Mouse (Mus musculus) cerebellum, adult 11 months (tissue): ENCODE data around the gene Prdm10.

Experiments
- DNase-seq: peaks from one replicate; pipeline ENCODE4 v3.0.0; 2022

Prdm10 gene

DNA sequence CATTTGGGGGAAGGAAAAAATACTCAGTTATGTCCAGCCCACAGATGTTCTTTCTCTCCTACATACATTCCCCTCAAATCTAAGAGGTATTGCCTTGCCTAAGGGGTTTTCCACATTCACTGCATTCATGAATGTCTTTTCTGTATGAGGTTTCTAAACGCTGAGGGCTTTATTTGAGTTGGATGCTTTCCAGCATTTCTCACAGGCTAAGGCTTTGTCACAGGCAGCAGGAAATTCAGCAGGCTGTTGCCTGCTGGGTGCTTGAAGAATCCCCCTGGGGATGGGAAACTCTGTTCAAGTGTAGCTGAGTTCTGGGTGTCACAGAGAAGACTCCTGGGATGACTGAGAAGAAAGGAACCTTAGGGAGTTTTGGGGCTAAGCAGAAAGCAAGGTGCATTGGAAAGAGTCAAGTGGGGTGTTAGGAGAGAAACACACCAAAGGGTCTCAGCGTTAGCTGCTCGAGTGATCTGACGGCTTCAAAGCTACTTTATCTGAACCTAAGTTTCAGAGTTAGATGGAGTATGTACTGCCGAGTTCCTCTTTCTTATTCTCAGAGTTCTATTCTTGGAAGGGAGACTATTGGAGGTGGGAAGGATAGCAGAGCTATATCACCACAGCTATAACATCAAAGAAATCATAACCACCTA is 14.2 kb upstream of the Prdm10 start:
- no peak for DNase-seq

DNA sequence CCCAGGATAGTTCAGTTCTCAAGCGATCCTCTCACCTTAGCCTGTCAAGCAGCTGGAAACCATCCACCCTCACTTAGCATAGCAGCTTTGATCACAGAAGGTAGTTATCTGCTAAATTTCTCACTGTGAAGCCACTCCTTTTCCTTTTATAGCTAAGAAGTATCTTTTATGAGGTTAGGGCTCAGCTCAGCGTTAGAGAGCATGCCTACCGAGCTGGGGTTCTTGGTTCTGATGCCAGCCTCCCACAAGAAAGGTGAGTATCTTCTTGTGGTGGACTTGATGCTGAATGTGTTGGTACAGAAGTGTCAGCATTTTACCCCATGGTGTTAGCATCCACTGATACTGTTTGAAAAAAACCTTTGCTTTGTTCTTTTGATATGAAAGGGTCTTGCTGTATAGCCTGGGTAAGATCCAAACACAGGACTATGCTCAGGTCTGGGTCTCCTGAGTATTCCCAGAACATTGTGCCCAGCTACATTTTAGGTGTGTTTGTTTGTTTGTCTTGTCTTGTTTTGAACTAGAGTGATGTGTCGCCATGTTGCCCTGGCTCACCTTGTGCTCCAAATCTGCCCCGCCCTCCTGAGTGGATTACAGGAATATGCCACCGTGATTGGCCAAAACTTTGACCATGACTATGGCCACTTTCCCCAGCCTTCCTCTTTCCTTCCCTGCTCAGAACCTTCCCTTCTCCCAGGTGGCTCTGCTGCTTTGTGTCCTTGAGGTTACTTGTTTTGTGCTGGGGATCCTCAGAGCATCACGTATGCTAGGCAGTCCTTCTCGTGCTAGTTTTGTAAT is 8.9 kb upstream of the Prdm10 start:
- DNase-seq = no peak

DNA sequence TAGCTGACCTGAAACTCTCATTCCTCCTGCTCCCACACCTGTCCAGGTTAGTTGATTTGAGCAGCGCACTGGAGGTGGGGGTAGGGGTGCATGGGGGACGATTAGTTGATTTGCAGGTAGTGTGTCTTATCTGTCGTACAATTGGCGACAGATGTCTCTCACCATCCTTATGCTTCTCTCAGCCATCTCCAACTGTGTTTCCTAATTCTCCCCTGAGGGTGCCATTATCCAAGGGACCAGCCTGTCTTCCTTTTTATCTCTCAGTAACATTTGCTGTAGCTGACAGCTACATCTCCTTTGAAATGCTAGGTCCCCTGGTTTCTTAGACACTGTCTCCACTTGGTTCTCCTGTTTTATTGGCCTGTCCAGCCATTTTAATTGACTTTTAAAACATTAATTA is 8.2 kb upstream of the Prdm10 start:
- DNase-seq = no peak

DNA sequence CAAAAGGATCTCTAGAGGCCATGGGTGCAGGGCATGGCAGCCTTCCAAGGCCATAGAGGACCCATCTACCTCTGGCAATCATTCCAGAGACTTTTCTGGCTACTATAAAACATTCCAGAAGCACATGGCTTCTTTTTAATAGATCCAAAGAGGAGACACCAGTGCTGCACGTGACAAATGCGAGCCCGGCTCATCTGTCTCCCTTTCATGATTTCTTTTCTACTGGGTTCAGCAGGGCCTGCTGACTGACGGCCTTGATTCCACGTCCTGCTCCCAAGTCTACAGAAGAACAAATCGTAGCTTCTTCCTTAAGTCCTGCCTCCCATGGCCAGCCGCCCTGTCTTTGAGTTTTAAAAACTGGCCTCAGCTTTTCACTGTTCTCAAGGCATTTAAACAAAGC is 1.7 kb upstream of the Prdm10 start:
- DNase-seq = no peak

DNA sequence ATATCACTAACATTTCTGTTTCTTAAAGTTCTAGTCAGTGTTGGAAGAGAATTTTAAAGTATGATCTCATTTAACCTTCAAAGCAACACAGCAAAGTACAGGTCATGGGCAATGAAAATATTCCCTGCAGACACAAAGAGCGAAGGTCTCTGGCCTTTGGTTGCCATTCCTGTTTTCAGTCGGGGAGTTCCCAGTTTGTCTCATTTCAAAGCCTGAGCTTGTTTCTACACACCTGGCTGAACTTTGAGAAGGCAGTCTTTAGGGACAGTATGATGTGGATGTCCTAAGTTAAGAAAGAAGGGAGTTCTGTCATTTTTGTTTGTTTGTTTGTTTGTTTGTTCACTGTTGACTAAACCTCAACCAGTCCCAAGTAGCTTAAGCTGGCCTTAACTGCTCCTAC is 1.0 kb upstream of the Prdm10 start:
- no peak for DNase-seq

DNA sequence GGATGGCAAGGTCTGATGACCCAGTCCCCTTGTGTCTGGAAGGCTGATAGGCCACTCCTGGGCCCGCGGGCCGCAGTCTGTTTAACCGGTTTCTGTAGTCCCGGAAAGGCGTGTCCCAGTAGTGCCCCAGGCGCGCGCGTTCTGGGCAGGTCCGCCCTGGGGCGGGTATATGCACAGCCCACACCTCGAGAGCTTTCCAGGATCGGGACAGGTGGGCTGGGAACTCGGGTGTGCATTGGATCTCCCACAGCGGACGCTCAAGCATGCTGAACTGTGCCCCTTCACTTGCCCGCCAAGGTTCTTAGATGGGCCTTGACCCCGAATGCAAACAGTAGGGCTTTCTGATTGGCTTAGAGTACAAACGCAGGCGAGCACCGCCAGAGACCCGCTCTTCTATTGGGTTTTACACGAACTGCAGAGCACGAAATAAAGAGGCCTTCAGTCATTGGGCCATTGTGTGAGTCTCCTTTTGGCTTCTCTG is 413 bp upstream of the Prdm10 start:
- DNase-seq = no peak

DNA sequence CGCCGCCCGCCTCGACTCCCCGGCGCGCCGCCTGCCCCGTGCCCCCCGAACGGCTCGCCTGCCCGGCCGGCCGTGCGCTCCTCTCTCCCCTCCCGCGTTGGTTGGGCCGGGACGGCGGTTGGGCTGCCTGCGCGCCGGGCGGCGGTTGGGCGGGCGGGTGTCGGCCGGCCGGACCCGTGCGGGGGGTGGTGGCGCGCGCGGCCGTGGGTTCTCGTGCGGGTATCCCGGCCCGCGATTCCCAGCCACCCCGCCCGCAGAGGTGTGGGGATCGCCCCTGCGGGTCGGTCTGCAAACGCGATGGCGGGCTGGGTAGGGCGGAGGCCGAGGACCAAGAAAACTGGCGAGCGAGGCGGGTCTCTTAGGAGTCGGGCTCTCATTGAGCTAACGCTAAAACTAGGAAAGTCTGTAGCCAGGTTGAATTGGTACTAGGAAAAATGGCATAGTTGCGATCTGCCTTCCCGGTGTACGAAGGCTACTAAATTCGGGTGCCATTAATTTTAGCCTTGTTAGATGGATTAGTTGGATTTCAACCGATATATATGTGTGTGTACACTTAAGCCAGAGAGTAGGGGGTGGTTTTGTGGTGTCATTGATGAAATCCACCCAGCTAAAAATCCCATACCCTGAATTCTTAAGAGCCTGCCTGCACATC is 799 bp downstream of the Prdm10 start:
- no peak for DNase-seq

DNA sequence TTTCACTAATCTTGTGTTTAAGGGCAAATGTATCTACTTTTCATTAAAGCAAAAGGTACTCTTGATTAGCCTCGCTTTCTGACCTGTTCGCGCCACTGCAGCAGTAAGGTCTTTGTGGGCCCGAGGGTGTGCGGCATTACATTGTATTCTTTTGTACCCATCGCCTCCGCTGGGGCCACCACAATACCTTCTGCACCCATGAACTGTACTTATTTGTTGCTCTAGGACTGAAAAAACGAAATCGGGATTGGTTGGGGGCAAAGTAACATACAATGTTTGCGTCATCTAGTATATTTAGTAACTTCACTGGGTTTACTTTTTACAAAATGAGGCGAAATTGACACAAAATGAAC is 1.3 kb downstream of the Prdm10 start:
- no peak for DNase-seq

DNA sequence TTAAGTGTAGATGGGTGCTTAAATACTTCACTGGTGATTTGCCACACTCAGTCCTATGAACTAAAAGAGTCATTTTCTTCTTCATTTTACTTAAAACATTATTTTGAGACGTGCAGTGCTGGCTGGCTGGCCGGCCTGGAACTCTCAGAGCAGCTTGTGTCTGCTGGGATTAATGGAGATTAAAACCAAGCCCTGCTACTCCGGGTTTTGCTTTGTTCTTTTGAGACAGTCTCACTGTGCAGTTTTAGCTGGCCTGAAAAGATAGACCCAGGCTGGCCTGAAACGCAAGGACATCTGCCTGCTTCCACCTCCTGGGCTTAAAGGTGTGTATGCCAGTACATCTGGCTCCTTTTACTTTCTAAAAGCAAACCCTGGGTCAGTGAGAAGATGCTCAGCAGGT is 2.2 kb downstream of the Prdm10 start:
- no peak for DNase-seq

DNA sequence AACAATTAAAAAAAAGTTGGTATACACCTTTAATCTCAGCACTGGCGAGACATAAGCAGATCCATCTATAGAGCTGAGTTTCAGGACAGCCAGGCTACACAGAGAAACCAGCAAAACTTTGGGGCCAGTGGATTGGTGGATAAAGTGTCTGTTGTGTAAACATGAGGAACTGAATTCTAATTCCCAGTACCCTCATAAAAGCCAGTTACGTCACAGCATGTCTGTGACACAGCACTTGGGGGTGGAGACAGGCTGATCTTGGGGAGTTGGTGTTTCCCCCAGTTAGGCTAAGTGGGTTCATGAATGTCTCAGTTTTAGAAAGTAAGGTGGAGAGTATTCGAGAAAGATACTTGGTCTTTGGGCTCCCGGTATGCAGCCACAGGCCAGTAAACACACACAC is 2.7 kb downstream of the Prdm10 start:
- DNase-seq = no peak

DNA sequence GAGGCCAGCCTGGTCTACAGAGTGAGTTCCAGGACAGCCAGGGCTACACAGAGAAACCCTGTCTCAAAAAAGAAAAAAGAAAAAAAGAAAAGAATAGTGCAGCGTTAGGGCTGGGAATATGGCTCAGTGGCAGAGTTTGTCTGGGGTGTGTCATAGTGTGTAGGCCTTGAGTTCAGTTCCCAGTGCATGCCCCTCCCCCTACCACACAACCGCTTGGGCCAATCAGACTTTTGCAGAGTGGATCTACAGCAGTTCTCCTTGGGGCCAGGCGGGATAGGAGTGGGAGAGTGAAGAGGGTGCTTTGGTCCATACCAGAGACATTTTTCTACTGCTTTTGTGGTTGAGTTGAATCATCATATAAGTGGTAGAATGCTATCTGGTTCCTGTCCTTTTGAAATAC is 3.6 kb downstream of the Prdm10 start:
- no peak for DNase-seq

DNA sequence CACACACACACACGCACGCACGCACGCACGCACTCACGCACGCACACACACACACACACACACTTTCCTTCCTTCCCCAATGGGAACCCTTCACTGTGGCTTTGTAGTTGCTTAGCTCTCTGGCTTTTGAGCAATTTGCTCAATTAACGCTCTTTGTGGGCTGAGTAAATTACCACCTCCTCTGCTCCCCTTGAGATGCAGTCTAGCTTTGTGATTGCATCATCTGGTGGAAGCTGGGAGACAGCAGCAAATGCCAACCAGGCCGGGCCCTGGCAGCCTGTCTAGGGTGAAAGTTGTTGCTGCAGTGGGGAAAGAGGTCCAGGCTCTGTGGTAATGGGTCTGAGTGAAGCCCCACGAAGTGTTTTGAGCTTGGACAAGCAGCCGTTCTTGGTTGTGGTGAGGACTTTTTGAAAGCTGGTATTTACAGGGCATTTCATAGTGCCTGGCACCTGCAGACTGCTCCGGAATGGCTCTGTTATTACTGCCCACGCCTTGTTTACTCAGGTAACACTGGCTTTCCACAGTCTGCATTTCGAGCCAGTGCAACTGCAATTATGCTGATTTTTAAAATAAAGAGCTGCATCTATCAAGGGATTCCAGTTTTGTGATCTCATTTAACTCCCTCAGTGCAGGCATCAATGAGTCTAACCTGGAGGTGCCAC is 10.0 kb downstream of the Prdm10 start:
- no peak for DNase-seq

DNA sequence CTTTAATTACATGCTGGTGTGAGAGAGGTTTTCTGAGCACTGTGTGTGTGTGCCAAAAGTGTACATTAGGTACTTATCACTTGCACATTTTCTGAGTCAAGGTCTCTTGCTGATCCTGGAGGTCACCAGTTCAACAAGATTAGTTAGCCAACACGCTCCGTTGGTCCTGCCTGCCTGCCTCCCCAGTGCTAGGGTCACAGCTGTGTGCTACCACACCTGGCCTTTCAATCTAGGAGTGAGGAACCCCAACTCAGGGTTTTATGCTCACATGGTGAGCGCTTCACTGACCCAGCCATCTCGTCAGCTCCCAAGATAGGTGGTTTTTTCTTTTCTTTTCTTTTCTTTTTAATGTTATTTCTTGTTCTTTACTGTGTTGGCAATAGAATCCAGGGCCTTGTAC is 11.6 kb downstream of the Prdm10 start:
- DNase-seq = no peak

DNA sequence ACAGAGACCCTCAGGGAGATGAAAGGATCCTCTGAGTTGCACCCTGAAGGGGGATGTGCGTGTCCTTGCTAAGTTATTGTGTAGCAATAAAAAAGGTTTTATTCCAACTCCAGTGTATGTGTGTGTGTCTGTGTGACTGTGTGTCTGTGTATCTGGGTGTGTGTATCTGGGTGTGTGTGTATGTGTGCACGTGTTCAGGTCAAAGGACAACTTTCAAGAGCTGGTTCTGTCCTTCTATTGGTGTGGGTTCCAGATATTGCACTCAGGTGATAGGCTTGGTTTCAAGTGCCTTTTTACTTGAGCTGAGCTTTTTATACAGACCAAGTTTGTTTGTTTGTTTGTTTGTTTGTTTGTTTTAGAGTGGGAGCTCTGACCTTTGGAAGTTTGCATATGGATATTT is 12.9 kb downstream of the Prdm10 start:
- no peak for DNase-seq

DNA sequence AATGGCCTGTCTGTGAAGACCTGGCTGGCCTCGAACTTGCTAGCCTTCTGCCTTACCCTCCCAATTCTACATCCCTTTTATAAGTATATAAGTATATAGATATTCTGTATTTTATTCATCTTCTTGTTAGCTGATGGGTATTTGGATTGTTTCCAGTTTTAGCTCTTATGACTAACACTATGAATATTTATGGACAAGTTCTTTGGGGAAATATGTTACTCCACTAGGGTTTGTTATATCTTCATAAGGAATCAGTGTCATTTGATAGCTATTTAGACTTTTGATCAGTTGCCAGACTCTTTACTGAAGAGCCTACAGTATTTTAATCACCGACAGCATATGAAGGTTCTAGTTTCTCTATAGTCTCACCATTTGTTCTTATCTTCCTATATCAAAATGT is 15.0 kb downstream of the Prdm10 start:
- no peak for DNase-seq

DNA sequence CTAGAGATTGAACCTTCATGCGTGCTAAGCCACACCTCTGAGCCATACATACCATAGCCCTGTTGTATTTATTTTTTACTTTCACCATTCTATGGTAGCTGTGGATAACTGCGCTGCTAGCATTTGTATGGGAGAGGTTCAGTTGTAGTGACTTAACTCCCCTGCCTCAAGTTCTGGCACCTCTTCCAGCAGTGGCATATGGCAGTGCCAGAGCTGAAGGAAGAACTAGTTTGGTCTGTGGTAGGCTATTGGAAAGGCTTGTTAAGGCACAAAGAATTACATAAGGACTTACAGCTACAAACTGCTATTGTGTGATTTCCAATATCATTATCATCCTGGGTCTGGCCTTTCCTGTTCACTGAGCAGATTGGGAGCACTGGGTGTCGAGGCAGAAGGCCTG is 16.0 kb downstream of the Prdm10 start:
- no peak for DNase-seq

DNA sequence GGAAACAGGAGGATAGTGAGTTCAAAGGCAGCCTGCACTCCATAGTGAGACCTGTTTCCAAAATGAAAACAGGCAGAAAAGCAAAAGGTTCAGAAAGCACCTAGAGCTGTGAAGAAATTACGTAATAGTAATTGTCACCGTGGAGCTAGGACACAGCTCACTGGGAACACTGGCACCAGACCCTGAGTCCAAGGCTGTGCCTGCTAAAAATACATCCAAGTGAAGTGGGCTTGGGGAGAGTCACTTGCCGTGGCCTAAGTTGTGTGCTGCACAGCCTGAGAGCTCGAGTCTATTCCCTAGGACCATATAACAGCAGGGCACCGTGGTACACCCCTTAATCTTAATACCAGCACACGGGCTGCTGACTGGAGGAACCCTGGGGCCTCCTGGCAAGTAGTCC is 18.4 kb downstream of the Prdm10 start:
- peak; percentile 39 for DNase-seq

DNA sequence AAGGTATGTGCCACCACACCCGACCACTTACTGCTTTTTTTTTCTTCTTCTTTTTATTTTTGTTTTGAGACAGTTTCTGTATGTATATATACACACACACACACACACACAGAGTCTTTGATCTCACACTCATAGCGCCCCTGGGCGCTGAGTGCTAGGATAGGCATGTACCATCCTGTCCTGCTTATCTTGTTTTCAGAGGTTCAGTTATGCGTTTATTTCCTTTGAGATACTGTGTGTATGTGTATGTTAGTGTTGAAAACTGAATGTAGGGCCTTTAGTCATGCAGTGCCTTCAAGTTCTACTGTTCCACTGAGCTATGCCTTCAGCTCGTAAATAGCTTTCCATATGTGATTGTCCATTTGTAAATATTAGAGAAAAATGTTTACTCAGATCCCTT is 20.2 kb downstream of the Prdm10 start:
- DNase-seq = no peak

DNA sequence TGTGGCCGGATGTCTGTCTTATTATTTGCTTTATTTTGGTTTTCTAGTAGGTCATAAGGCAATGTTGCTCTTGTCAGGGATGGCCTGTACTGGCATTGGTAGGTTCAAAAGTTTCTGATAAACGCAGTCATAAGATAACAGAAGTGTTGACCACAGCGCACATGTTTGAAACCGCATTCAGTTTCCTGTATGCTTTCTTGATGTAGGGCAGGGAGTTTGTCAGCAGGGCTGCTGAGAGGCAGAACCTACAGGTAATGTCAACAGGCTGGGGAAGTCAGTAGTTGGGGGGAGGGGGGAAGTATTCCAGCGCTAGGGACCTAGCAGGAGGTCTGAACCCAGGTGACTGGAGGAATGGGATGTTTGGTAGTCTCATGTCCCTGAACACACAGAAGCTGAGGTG is 20.8 kb downstream of the Prdm10 start:
- DNase-seq = no peak

DNA sequence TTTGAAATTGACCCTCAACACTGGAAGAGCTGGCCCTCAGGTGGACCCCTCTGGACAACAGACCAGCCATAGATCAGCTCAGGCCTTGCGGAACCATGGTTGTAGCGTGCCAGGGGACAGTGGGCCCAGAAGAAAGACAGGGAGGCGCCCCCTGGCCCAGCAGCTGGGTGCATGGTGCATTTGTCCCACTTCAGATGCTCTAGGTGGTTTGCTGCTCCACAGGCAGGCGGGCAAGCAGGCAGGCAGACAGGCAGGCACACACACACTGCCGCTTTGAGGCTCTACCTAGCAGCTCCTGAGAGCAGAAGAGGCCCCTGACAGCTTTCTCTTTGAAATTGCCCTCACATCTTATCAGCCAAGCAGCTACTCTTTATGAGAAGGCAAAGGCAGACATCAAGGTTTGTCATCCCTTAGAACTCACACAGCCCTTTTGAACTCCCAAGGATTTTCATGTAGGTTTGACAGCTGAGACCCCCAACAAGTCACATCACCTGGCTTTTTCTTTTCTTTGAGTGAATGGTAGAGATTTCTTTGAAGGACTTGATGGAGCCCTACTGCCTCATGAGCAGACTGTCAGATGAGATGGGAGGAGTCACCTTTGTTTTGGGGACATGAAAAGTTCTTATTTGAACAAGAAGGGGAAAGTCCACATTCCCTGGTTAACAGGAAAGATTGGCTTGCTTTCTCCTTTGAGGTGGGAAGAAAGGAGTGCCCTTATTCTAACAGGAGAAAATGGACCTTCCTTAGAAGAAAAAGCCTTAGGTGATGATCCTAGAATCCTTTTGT is 21.4 kb downstream of the Prdm10 start:
- no peak for DNase-seq

DNA sequence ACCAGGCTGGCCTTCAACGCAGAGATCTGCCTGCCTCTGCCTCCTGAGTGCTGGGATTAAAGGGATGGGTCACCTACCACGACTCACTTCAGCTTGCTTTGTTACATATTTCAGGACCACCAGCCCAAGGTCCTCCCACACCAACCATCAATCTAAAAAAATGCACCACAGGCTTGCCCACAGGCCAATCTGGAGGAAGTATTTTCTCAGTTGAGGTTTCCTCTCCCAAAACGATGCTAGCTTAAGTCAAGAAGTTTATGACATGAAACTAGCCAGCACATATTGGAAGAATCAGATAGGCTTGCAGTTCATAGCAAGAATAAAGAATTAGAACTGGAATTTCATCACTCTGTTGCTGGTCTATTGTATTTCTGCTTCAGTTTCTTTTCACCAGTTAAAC is 24.0 kb downstream of the Prdm10 start:
- DNase-seq = no peak

DNA sequence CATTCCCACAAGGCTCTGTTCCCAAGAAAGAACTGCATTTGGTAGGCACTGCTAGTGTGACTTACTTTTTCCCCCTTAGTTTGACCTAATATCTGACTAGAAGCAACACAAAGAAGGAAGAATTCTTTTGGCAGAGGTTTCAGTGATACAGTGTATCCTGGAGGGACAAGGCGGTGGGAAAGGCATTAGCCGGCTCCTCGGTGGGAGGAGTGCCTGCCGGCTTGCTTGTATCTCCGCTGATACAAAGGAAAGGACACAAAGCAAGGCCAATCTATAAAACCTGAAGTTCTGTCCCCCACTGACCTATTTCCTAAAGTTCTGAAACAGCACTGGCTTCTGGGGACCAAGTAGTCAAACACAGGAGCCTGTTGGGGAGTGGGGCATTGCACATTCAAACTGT is 24.8 kb downstream of the Prdm10 start:
- no peak for DNase-seq

DNA sequence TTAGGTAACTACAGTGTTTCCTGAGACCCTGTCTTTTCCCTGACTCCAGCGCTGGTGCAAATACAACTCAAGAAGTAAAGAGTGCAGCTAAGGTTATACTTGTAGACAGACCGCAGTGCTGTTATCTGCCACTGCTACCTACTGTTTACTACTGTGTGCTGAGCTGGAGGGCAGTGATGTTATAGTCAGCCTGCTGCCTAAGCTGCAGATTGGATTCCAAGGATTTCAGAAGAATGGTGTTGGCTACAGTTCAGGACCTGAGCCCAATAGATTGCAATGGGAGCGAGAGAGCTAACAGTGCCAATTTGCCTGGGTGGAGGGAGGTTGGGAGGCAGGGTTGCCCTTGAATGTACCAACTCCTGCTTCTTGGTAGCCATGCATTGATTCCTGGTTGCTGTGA is 25.5 kb downstream of the Prdm10 start:
- DNase-seq = no peak
